Mouse (Mus musculus): ENCODE results near the gene Olfr1444. TPM values are rescaled to one million over a fixed set of nuclear protein-coding genes. Genes with fewer than 3 reads are reported as not detected.

Gene Olfr1444
- polyA plus RNA-seq, 1 experiment = not detected

DNA sequence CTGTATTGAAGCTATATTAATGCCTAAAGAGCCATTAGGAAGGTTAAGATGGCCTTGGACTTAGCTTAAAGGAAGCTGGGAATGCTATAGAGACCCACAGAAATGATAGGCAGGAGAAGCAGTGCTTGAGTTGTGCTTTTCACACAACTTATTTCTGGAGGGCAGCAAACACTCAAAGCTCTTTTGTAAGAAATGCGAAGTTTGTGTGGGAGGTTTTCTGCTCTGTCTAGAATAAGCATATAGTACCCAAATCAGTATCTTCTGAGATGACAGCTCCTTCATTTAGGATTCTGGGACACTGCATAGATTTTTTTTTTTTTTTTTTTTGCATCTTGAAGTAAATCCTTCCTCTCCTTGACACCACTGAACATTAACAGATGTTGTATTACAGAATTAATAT is 18.6 kb upstream of the Olfr1444 start:
- 67% methylated on average over 1 of the region's 1 CpGs for WGBS
- Histone ChIP-seq H3K4me3 (ENCODE audit: insufficient read depth, low read depth, low read length) (no peak overlapping the region), H3K27ac (ENCODE audit: insufficient read depth, low read depth, low read length) (no peak overlapping the region), H3K4me1 (ENCODE audit: control insufficient read depth, insufficient read depth, low read length) (peaks cover 3% of the 10 kb centered on the region; the same call in 1 of the 2 replicates)
- TF ChIP-seq POLR2A (IDR thresholded peaks at IDR 0.05; ENCODE audit: insufficient read depth, low read depth, low read length) (no peak), CTCF (IDR thresholded peaks at IDR 0.05; ENCODE audit: insufficient read depth, low read depth, low read length) (no peak)

DNA sequence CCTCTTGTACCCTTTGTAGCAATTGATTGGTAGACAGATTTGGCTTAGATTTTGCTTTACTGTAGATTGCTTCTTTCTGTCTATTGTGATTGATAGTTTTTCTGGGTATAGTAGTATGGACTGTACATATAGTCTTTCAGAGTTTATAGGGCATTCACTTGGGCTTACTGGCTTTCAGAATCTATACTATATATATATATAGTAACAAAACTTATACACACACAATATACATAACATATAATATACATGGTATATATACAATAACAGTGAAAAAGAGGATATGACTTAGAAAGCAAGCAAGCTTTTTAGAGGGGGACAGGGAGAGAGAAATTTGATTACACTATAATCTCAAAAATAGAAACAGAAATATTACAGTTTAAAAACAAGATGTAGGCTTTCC is 10.7 kb upstream of the Olfr1444 start, which contains the start of gene Gm5244:
TSS of gene Gm5244 (plus strand) at position 301 of the 400 bp plus-strand sequence.
- H3K27ac ChIP-seq (ENCODE audit: insufficient read depth, low read depth, low read length) = no peak within 1 kb of the TSS
- TF ChIP-seq POLR2A (IDR thresholded peaks at IDR 0.05; ENCODE audit: insufficient read depth, low read depth, low read length) = no peak
- TF ChIP-seq CTCF (IDR thresholded peaks at IDR 0.05; ENCODE audit: insufficient read depth, low read depth, low read length) = no peak
- H3K4me1 ChIP-seq (ENCODE audit: control insufficient read depth, insufficient read depth, low read length) = no peaks in the 10 kb centered on the region
- H3K4me3 ChIP-seq (ENCODE audit: insufficient read depth, low read depth, low read length) = no peak within 1 kb of the TSS

DNA sequence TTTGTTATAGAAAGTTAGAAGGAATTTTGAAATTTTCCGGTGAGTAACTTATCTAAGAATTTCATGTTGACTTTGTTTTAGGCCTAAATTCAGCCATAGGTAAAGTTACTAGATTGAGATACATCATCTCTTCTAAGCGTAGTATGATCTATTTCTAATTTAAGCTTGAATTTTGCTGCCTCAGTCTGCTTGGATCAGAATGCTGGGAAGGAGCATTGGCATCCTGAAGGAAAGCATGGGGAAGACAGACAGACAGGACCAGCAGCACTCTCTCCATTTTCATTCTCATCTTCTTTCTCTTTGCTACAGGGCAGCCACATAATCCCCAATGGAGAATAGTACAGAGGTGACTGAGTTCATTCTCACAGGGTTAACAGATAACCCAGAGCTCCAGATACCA is 26.5 kb downstream of the Olfr1444 start, which contains the start of gene Olfr1445:
TSS of gene Olfr1445 (plus strand) at position 301 of the 400 bp plus-strand sequence.
- H3K4me3 ChIP-seq (ENCODE audit: insufficient read depth, low read depth, low read length) = no peak within 1 kb of the TSS
- no peak within 1 kb of the TSS for H3K27ac ChIP-seq (ENCODE audit: insufficient read depth, low read depth, low read length)
- no peaks in the 10 kb centered on the region for H3K4me1 ChIP-seq (ENCODE audit: control insufficient read depth, insufficient read depth, low read length)
- TF ChIP-seq POLR2A (IDR thresholded peaks at IDR 0.05; ENCODE audit: insufficient read depth, low read depth, low read length) (no peak), CTCF (IDR thresholded peaks at IDR 0.05; ENCODE audit: insufficient read depth, low read depth, low read length) (no peak)
- WGBS = 90% methylated on average over 2 of the region's 2 CpGs

- WGBS = 88% methylated on average over 1 of the region's 1 CpGs
- Histone ChIP-seq H3K4me1 (ENCODE audit: control insufficient read depth, insufficient read depth, low read length) (no peaks in the 10 kb centered on the region), H3K4me3 (ENCODE audit: insufficient read depth, low read depth, low read length) (no peak within 1 kb of the TSS), H3K27ac (ENCODE audit: insufficient read depth, low read depth, low read length) (no peak within 1 kb of the TSS)
- TF ChIP-seq CTCF (IDR thresholded peaks at IDR 0.05; ENCODE audit: insufficient read depth, low read depth, low read length) = no peak
- TF ChIP-seq POLR2A (IDR thresholded peaks at IDR 0.05; ENCODE audit: insufficient read depth, low read depth, low read length) = no peak
Measured at GRCm38 (mm10) chr19:12893424-12893823, 36.3 kb downstream of the Olfr1444 start, which contains the start of gene Olfr1446. Olfr1446 (minus strand) TSS chr19:12893524.

DNA sequence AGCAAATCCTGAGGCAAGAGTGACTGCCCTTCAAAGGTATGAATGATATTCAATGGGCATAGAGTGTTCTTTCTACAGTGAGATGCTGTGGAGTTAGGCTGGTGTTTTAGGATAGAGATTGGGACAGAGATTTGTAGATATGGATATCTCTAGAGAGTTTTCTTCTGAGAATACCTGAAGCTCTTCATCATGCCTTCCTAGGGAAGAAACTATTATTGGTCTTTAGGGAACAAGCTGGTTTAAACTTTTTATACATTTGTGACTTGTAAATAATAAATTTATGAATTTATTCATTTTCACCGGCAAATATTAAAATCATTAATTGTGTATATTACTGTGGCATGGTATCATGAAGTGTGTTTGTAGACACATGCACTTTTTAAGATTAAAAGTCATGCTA is 46.6 kb downstream of the Olfr1444 start, which contains the start of gene Olfr1447:
TSS of gene Olfr1447 (minus strand) at position 101 of the 400 bp plus-strand sequence.
- H3K4me3 ChIP-seq (ENCODE audit: insufficient read depth, low read depth, low read length) = no peak within 1 kb of the TSS
- no peaks in the 10 kb centered on the region for H3K4me1 ChIP-seq (ENCODE audit: control insufficient read depth, insufficient read depth, low read length)
- TF ChIP-seq POLR2A (IDR thresholded peaks at IDR 0.05; ENCODE audit: insufficient read depth, low read depth, low read length) (no peak), CTCF (IDR thresholded peaks at IDR 0.05; ENCODE audit: insufficient read depth, low read depth, low read length) (no peak)
- 92% methylated on average over 1 of the region's 1 CpGs for WGBS
- no peak within 1 kb of the TSS for H3K27ac ChIP-seq (ENCODE audit: insufficient read depth, low read depth, low read length)

Other genes with a start within 250 kb of the Olfr1444 start
- gene Glyat, start 224.0 kb upstream of the Olfr1444 start, polyA plus RNA-seq (2012; ENCODE audit: insufficient read depth, insufficient read length, low replicate concordance, missing spikeins) = not detected in 2 replicates
- gene Olfr1442, start 186.8 kb upstream of the Olfr1444 start, polyA plus RNA-seq (2012; ENCODE audit: insufficient read depth, insufficient read length, low replicate concordance, missing spikeins) = not detected in 2 replicates
- not detected in 2 replicates for gene Olfr1443, start 179.2 kb upstream of the Olfr1444 start, polyA plus RNA-seq (2012; ENCODE audit: insufficient read depth, insufficient read length, low replicate concordance, missing spikeins)
- not detected in 2 replicates for gene Keg1, start 161.5 kb upstream of the Olfr1444 start, polyA plus RNA-seq (2012; ENCODE audit: insufficient read depth, insufficient read length, low replicate concordance, missing spikeins)
- gene Cntf, start 91.7 kb upstream of the Olfr1444 start, polyA plus RNA-seq (2012; ENCODE audit: insufficient read depth, insufficient read length, low replicate concordance, missing spikeins) = not detected in 2 replicates
- 94.6 and 138 TPM in 2 replicates for gene Zfp91, start 61.2 kb upstream of the Olfr1444 start, polyA plus RNA-seq (2012; ENCODE audit: insufficient read depth, insufficient read length, low replicate concordance, missing spikeins)
- not detected in 2 replicates for gene Lpxn, start 61.1 kb upstream of the Olfr1444 start, polyA plus RNA-seq (2012; ENCODE audit: insufficient read depth, insufficient read length, low replicate concordance, missing spikeins)
- gene Gm5244, start 10.6 kb upstream of the Olfr1444 start, polyA plus RNA-seq (2012; ENCODE audit: insufficient read depth, insufficient read length, low replicate concordance, missing spikeins) = not detected in 2 replicates
- not detected in 2 replicates for gene Olfr1445, start 26.6 kb downstream of the Olfr1444 start, polyA plus RNA-seq (2012; ENCODE audit: insufficient read depth, insufficient read length, low replicate concordance, missing spikeins)
- gene Olfr1446, start 36.2 kb downstream of the Olfr1444 start, polyA plus RNA-seq (2012; ENCODE audit: insufficient read depth, insufficient read length, low replicate concordance, missing spikeins) = not detected in 2 replicates
- not detected in 2 replicates for gene Olfr1447, start 46.5 kb downstream of the Olfr1444 start, polyA plus RNA-seq (2012; ENCODE audit: insufficient read depth, insufficient read length, low replicate concordance, missing spikeins)
- gene Olfr1448, start 67.1 kb downstream of the Olfr1444 start, polyA plus RNA-seq (2012; ENCODE audit: insufficient read depth, insufficient read length, low replicate concordance, missing spikeins) = not detected in 2 replicates
- gene Olfr1449, start 73.6 kb downstream of the Olfr1444 start, polyA plus RNA-seq (2012; ENCODE audit: insufficient read depth, insufficient read length, low replicate concordance, missing spikeins) = not detected in 2 replicates
- gene Olfr1450, start 93.0 kb downstream of the Olfr1444 start, polyA plus RNA-seq (2012; ENCODE audit: insufficient read depth, insufficient read length, low replicate concordance, missing spikeins) = not detected in 2 replicates
- not detected in 2 replicates for gene Olfr1451, start 137.7 kb downstream of the Olfr1444 start, polyA plus RNA-seq (2012; ENCODE audit: insufficient read depth, insufficient read length, low replicate concordance, missing spikeins)
- not detected in 2 replicates for gene Olfr1453, start 171.0 kb downstream of the Olfr1444 start, polyA plus RNA-seq (2012; ENCODE audit: insufficient read depth, insufficient read length, low replicate concordance, missing spikeins)
- gene Olfr1454, start 203.3 kb downstream of the Olfr1444 start, polyA plus RNA-seq (2012; ENCODE audit: insufficient read depth, insufficient read length, low replicate concordance, missing spikeins) = not detected in 2 replicates
- gene Olfr1457, start 240.6 kb downstream of the Olfr1444 start, polyA plus RNA-seq (2012; ENCODE audit: insufficient read depth, insufficient read length, low replicate concordance, missing spikeins) = not detected in 2 replicates
- not detected in 2 replicates for gene Olfr1458, start 249.5 kb downstream of the Olfr1444 start, polyA plus RNA-seq (2012; ENCODE audit: insufficient read depth, insufficient read length, low replicate concordance, missing spikeins)

Data from olfactory bulb, adult 2 months (tissue).